Mouse (Mus musculus): ENCODE measurements around the gene Olfr632. TPM values are rescaled to one million over a fixed set of nuclear protein-coding genes. Genes with fewer than 3 reads are reported as not detected.

Gene Olfr632
- polyA plus RNA-seq (2015; fragmentation: Nextera tagmentation; extraction: Ambion mirVana) = not detected in 2 replicates

GRCm38 (mm10) chr7:103934264-103934663, at the start of gene Olfr632:
Olfr632 (plus strand) TSS chr7:103934347.

GRCm38 (mm10) chr7:103886152-103886551, 48.0 kb upstream of the Olfr632 start, which contains the start of gene Olfr66:
Olfr66 (minus strand) TSS chr7:103886252.

GRCm38 (mm10) chr7:103894385-103894784, 39.8 kb upstream of the Olfr632 start, which contains the start of gene Olfr64:
Olfr64 (minus strand) TSS chr7:103894485.

GRCm38 (mm10) chr7:103903187-103903586, 31.0 kb upstream of the Olfr632 start, which contains the start of gene Olfr65:
Olfr65 (plus strand) TSS chr7:103903487.

GRCm38 (mm10) chr7:103928525-103928924, 5.6 kb upstream of the Olfr632 start, which contains the start of gene Olfr631:
Olfr631 (plus strand) TSS chr7:103928825.

GRCm38 (mm10) chr7:103944137-103944536, 10.0 kb downstream of the Olfr632 start, which contains the start of gene Olfr633:
Olfr633 (plus strand) TSS chr7:103944437.

GRCm38 (mm10) chr7:103970852-103971251, 36.7 kb downstream of the Olfr632 start, which contains the start of gene Olfr635:
Olfr635 (plus strand) TSS chr7:103971152.

Other genes starting within 250 kb of the Olfr632 start
- gene Olfr243, start 219.7 kb upstream of the Olfr632 start, polyA plus RNA-seq (2015; fragmentation: Nextera tagmentation; extraction: Ambion mirVana) = not detected in 2 replicates
- not detected in 2 replicates for gene Olfr628, start 204.0 kb upstream of the Olfr632 start, polyA plus RNA-seq (2015; fragmentation: Nextera tagmentation; extraction: Ambion mirVana)
- not detected in 2 replicates for gene Olfr629, start 189.4 kb upstream of the Olfr632 start, polyA plus RNA-seq (2015; fragmentation: Nextera tagmentation; extraction: Ambion mirVana)
- not detected in 2 replicates for gene Olfr630, start 177.0 kb upstream of the Olfr632 start, polyA plus RNA-seq (2015; fragmentation: Nextera tagmentation; extraction: Ambion mirVana)
- gene Olfr69, start 162.8 kb upstream of the Olfr632 start, polyA plus RNA-seq (2015; fragmentation: Nextera tagmentation; extraction: Ambion mirVana) = not detected in 2 replicates
- gene Olfr68, start 154.6 kb upstream of the Olfr632 start, polyA plus RNA-seq (2015; fragmentation: Nextera tagmentation; extraction: Ambion mirVana) = not detected in 2 replicates
- gene Olfr67, start 142.5 kb upstream of the Olfr632 start, polyA plus RNA-seq (2015; fragmentation: Nextera tagmentation; extraction: Ambion mirVana) = not detected in 2 replicates
- gene Hbb-bt, start 120.4 kb upstream of the Olfr632 start, polyA plus RNA-seq (2015; fragmentation: Nextera tagmentation; extraction: Ambion mirVana) = 421 and 497 TPM in 2 replicates
- 1,956 and 2,204 TPM in 2 replicates for gene Hbb-bs, start 106.3 kb upstream of the Olfr632 start, polyA plus RNA-seq (2015; fragmentation: Nextera tagmentation; extraction: Ambion mirVana)
- gene Hbb-bh2, start 93.8 kb upstream of the Olfr632 start, polyA plus RNA-seq (2015; fragmentation: Nextera tagmentation; extraction: Ambion mirVana) = not detected in 2 replicates
- not detected in 2 replicates for gene Hbb-bh1, start 91.2 kb upstream of the Olfr632 start, polyA plus RNA-seq (2015; fragmentation: Nextera tagmentation; extraction: Ambion mirVana)
- gene Hbb-y, start 81.1 kb upstream of the Olfr632 start, polyA plus RNA-seq (2015; fragmentation: Nextera tagmentation; extraction: Ambion mirVana) = not detected in 2 replicates
- not detected in 2 replicates for gene Olfr66, start 48.1 kb upstream of the Olfr632 start, polyA plus RNA-seq (2015; fragmentation: Nextera tagmentation; extraction: Ambion mirVana)
- not detected in 2 replicates for gene Olfr64, start 39.9 kb upstream of the Olfr632 start, polyA plus RNA-seq (2015; fragmentation: Nextera tagmentation; extraction: Ambion mirVana)
- not detected in 2 replicates for gene Olfr65, start 30.9 kb upstream of the Olfr632 start, polyA plus RNA-seq (2015; fragmentation: Nextera tagmentation; extraction: Ambion mirVana)
- not detected in 2 replicates for gene Olfr631, start 5.5 kb upstream of the Olfr632 start, polyA plus RNA-seq (2015; fragmentation: Nextera tagmentation; extraction: Ambion mirVana)
- not detected in 2 replicates for gene Olfr633, start 10.1 kb downstream of the Olfr632 start, polyA plus RNA-seq (2015; fragmentation: Nextera tagmentation; extraction: Ambion mirVana)
- gene Olfr635, start 36.8 kb downstream of the Olfr632 start, polyA plus RNA-seq (2015; fragmentation: Nextera tagmentation; extraction: Ambion mirVana) = not detected in 2 replicates
- gene Olfr638, start 64.4 kb downstream of the Olfr632 start, polyA plus RNA-seq (2015; fragmentation: Nextera tagmentation; extraction: Ambion mirVana) = not detected in 2 replicates
- not detected in 2 replicates for gene Olfr639, start 83.0 kb downstream of the Olfr632 start, polyA plus RNA-seq (2015; fragmentation: Nextera tagmentation; extraction: Ambion mirVana)
- not detected in 2 replicates for gene Olfr640, start 91.2 kb downstream of the Olfr632 start, polyA plus RNA-seq (2015; fragmentation: Nextera tagmentation; extraction: Ambion mirVana)
- gene Olfr641, start 101.1 kb downstream of the Olfr632 start, polyA plus RNA-seq (2015; fragmentation: Nextera tagmentation; extraction: Ambion mirVana) = not detected in 2 replicates
- not detected in 2 replicates for gene Olfr642, start 118.3 kb downstream of the Olfr632 start, polyA plus RNA-seq (2015; fragmentation: Nextera tagmentation; extraction: Ambion mirVana)
- gene 4930516K23Rik, start 127.1 kb downstream of the Olfr632 start, polyA plus RNA-seq (2015; fragmentation: Nextera tagmentation; extraction: Ambion mirVana) = not detected in 2 replicates
- gene Olfr644, start 137.5 kb downstream of the Olfr632 start, polyA plus RNA-seq (2015; fragmentation: Nextera tagmentation; extraction: Ambion mirVana) = not detected in 2 replicates
- gene Olfr645, start 151.1 kb downstream of the Olfr632 start, polyA plus RNA-seq (2015; fragmentation: Nextera tagmentation; extraction: Ambion mirVana) = not detected in 2 replicates
- not detected in 2 replicates for gene Olfr646, start 170.5 kb downstream of the Olfr632 start, polyA plus RNA-seq (2015; fragmentation: Nextera tagmentation; extraction: Ambion mirVana)
- gene Ubqln5, start 195.5 kb downstream of the Olfr632 start, polyA plus RNA-seq (2015; fragmentation: Nextera tagmentation; extraction: Ambion mirVana) = not detected in 2 replicates
- gene Olfr643, start 203.1 kb downstream of the Olfr632 start, polyA plus RNA-seq (2015; fragmentation: Nextera tagmentation; extraction: Ambion mirVana) = not detected in 2 replicates
- not detected in 2 replicates for gene Ubqln3, start 208.9 kb downstream of the Olfr632 start, polyA plus RNA-seq (2015; fragmentation: Nextera tagmentation; extraction: Ambion mirVana)
- gene Ubqlnl, start 216.2 kb downstream of the Olfr632 start, polyA plus RNA-seq (2015; fragmentation: Nextera tagmentation; extraction: Ambion mirVana) = not detected in 2 replicates
- not detected in 2 replicates for gene Olfm5, start 230.5 kb downstream of the Olfr632 start, polyA plus RNA-seq (2015; fragmentation: Nextera tagmentation; extraction: Ambion mirVana)
- 0.05 TPM in 1 of 2 replicates, not detected in the other for gene Olfr648, start 249.0 kb downstream of the Olfr632 start, polyA plus RNA-seq (2015; fragmentation: Nextera tagmentation; extraction: Ambion mirVana)

Data from skeletal muscle tissue, postnatal 0 days (tissue).